Mouse (Mus musculus) cortical plate, adult 2 months (tissue): ENCODE results near the gene Ezr.

ENCODE experiments used
- CTCF ChIP-seq: fragments of 200-500 bp; IDR thresholded peaks from 2 replicates; pipeline ENCODE4 v1.5.1; 2011; ENCODE audit warnings: mild to moderate bottlenecking, control low read depth, low read length; ENCODE audit not compliant: insufficient read depth; ENCODE audit errors: extremely low read depth
- POLR2A ChIP-seq: fragments of 200-500 bp; IDR thresholded peaks from 2 replicates; pipeline ENCODE4 v1.6.1; 2011; ENCODE audit warnings: mild to moderate bottlenecking, low read length, control low read depth; ENCODE audit not compliant: insufficient read depth; ENCODE audit errors: extremely low read depth

DNA sequence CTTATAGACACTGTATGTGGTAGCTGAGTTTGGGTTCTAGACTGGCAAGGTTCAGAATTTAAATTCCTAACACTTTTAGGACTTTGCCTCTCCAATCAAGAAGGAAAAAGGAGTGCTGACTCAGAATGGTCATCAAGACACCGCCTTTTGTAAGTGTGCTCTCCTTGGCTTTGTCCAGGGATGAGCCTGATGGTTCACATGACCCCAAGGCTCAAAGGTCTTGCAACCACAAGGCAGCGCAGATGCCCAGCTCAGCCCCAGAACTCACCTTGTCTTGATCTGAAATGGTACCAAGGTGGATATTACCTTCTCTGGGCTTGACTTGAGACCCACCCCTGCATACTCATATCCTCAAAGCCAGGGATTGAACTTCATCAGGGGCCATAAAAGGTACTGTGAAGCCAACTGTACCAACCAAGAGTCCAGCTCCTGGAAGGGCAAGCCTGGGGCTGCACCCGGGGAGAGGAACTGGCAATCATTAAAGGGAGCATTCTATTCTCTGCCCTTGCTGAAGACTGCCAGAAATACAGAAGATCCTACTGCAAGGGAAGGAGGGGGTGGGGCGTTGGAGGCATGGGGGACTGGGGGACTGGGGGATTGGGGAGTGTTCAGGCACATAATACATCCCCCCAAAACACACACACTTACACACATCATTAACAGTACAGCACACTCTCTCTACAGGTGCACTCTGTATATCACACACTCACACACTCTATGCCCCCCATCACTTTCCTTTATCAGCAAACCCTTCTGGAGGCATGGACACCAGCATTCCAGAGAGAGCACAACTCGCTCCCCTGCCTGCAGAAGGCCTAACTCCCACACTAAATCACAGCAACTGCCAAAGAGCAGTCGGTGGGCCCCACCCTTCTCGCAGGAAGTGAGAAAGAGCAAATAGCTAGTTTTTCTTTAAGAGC, 29.6 kb upstream of the Ezr start:
- TF ChIP-seq CTCF (no peak), POLR2A (no peak)
